Mouse (Mus musculus) gonadal fat pad, adult 2 months (tissue): ENCODE measurements around the gene Aox3. TPM values are rescaled to one million over a fixed set of nuclear protein-coding genes. Genes with fewer than 3 reads are reported as not detected.

Source experiments
- DNase-seq: peaks from one replicate; pipeline ENCODE4 v3.0.0-alpha.2; 2012; ENCODE audit warnings: low read depth
- polyA plus RNA-seq: library from polyadenylated mRNA; depleted of rRNA; stranded (reverse); fragments of >200 nt; gene quantifications from 2 replicates; pipeline ENCODE4 v1.2.3, GENCODE M21; 2012

Gene Aox3
- polyA plus RNA-seq, 1 experiment = 1.1 TPM

GRCm38 (mm10) chr1:58105685-58106084 is 7.2 kb upstream of the Aox3 start:
- no peak for DNase-seq

DNA sequence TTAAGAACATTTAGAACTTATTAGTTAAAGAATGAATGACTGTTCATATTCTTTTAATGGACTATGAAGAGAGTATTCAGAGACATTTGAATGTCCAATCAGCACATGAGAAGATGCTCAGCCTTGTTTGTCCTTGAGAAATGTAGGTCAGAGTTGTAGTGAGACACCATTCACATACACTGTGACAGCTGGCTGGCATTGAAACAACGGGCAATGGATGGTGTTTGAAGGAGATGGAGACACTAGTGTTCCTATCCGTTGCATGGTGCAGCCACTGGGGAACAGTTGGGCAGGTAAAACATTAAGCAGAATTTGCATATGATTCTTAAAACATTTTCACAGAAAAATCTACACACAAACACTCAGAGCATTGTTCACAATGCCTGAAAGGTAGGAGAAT is 5.9 kb upstream of the Aox3 start:
- no peak for DNase-seq

DNA sequence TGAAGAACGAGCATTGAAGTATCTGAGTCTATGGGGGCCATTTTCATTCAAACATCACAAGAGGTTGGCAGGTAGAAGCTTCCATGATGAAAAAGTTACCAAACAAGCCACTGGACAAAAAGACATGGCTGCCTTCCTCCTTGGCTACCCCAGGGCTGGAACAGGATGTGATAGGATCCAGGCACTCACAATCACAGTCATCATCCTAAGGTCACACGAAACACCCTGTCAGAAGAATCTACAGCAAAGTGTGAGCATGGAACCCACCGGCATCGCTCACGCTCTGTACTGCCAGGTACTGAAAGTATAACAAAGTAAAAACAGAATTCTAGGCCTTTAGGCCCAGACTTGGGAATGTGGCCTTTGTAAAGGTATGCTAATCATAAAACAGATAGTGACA is 2.7 kb upstream of the Aox3 start:
- DNase-seq = no peak

DNA sequence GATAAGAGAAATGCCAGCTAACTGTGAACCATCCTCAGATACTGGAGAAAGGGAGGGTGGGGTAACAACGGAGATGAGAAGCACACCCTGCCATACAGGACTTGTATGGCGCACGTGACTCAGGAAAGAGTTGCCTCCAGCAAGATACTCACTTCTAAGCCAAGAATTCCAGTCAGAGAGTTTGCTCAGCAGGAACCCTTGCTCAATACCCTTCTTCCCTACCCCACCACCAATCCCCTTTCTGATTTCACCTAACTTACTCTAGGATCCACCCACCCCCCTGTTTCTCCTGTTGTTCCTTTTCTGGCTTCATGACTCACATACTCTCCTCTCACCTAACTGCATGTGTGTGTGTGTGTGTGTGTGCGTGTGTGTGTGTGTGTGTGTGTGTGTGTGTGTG is 1.6 kb upstream of the Aox3 start:
- no peak for DNase-seq

DNA sequence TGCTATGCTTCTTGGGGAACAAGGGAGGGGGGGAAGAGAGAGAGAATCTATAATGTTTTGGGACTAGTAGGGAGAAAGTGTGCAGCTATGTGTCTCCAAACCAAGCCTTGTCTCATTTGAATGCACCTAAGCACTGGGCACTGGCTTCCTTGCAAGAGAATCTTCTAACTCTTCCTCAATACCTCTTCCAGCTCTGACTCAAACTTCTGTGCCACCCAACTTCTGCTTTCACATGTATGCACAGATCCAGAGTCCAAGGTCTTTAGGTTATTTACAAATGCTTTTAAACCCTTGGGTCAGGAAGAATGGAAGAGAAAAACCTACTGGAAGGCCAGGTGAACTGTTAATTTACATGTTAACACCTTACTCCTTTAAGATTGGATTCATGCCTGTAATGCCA is 511 bp downstream of the Aox3 start:
- DNase-seq = no peak

- DNase-seq = no peak
Measured at GRCm38 (mm10) chr1:58114021-58114560, 1.2 kb downstream of the Aox3 start.

GRCm38 (mm10) chr1:58114666-58115375 is 1.9 kb downstream of the Aox3 start:
- no peak for DNase-seq

GRCm38 (mm10) chr1:58118231-58118630 is 5.3 kb downstream of the Aox3 start:
- no peak for DNase-seq

- DNase-seq = no peak
Measured at GRCm38 (mm10) chr1:58124901-58125300, 12.0 kb downstream of the Aox3 start.

DNA sequence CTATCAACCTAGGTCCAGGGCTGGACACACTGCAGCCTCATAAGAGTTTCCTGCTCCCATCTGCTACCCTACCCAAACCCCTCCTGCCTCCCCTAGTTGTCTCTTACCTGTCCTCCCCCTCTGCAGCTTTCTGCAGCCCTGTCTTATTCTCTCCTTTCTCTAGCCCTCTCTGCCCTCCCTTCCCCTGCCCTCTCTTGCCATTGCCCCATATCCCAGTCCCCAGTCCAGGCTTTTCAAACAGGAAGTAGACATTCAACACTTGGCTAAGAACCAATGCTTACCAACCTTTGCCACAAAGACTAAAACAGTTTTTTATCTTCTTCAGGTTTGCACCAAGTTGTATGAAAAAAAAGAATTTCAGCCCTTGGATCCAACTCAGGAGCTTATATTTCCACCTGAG is 25.0 kb downstream of the Aox3 start:
- no peak for DNase-seq

GRCm38 (mm10) chr1:58138986-58139385 is 26.1 kb downstream of the Aox3 start:
- DNase-seq = no peak

GRCm38 (mm10) chr1:58140607-58141006 is 27.7 kb downstream of the Aox3 start:
- no peak for DNase-seq

GRCm38 (mm10) chr1:58144384-58145069 is 31.6 kb downstream of the Aox3 start:
- DNase-seq = no peak

DNA sequence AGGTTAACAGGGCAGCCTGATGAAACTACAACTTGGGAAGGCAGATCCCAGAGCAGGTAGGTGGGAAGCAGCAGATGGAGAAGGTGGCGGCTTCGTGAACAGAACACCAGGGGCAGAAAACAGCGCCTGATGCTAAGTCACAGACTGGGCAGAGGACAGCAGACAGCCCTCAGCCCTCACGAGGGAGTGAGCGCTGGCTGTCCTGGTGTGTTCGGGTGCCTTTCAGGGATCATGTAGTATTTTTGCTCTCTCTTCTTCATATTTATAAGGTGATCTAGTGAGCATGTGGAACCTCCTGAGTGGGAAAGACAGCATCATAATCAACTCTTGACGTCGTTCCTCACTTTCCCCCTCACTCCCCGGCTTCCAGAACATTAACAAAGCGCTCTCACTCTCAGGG is 33.1 kb downstream of the Aox3 start:
- no peak for DNase-seq

DNA sequence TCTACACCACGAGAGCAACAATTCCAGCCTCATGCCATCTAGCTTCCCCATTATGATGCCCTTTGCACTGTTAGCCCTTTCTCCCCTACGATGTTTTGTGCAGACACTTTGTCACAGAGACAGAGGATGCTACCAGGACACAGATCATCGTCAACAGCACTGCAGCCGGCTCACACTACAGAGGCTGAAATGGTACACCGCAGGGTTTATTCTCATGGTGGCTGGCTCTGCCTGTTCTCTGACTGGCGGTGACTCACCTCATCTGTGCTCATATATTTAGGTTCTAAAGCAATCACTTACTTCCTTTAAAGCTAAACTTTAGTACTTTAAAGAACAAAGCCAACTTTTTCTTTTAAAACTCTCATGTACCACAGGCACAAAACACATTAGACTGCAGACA is 34.8 kb downstream of the Aox3 start:
- DNase-seq = no peak

DNA sequence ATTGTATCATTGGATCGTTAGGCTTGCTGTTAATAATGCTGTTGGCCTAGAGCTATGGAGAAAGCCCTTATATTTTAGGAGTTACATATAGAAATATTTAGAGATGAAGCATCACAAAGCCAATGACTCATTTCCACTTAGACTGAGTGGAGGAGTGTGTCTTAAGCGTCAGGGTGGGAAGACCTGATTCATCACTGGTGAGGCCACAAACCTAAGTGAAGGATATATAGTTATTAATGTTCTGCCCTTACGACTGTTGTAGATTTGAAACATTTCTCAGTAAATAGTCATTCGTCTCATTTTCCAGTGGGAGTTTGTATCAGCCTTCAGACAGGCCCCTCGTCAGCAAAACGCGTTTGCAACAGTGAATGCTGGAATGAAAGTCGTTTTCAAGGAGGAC is 39.3 kb downstream of the Aox3 start:
- DNase-seq = no peak

DNA sequence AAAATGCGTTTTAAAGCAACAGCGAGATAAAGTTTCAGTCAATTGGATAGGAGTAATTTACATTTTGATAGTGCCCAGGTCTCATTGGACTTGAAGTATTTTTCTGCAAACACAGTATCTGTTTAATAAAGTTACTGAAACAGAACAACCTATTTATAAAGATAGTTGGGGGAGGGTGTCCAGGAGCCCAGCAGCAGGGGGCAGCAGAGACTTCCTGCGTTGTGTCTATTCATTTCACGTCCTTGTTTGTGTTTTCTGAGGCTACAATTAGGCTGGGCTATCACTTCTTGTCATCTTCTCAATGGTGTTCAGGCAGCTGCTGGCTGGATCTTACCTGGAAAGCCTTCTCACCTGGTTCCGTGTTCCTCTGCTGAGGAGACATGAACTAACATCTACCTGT is 43.8 kb downstream of the Aox3 start:
- DNase-seq = no peak

GRCm38 (mm10) chr1:58169893-58170292 is 57.0 kb downstream of the Aox3 start:
- no peak for DNase-seq

DNA sequence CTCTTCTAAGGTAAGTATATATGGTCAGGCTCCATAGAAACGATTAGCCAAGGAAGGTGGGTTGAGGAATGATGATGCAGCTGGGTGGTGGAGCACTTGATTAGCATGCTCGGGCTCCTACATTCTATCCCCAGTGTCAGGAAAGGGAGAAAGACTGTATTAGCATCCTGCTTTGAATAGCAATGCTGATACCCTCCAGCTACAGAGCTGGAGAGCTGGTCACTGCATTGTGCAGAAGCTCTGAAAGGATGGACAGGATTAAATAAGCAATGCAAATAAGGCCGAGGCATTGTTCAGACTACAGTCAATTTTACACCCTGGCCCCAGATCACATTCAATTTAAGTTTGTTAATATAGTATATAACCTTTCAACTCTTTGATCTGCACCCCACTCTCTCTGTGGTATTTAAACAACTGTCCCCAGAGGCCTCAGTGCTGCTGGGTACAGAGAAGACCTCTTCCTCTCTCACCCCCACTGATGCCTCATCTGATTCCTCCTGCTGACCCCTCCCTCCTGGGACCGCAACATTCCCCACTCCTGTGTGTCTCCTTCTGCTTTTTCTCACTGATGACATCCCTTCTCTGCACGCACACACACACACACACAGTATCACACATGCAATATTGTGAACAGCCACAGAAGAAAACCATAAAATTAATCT is 75.7 kb downstream of the Aox3 start:
- no peak for DNase-seq

DNA sequence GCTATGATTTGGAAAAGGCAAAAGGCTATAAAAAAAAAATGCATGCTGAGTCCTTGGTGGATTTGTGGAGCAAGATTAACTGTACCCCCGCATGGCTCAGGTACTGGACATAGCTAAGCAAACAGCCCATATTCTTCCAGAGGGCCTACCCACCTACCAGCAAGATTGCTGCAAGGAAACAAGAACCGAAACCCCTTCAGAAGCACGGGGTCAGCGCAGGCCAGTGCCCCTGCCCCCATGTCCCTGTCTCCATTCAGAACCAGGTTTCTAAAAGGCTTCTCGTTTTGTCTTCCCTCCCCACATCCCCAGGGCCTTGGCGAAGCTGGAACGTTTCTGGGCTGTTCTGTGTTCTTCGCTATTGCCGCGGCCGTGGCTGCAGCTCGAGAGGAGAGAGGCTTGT is 81.4 kb downstream of the Aox3 start:
- DNase-seq = no peak

- DNase-seq = no peak
Measured at GRCm38 (mm10) chr1:58194988-58195387, 82.1 kb downstream of the Aox3 start.

GRCm38 (mm10) chr1:58195541-58195940 is 82.6 kb downstream of the Aox3 start:
- no peak for DNase-seq

DNA sequence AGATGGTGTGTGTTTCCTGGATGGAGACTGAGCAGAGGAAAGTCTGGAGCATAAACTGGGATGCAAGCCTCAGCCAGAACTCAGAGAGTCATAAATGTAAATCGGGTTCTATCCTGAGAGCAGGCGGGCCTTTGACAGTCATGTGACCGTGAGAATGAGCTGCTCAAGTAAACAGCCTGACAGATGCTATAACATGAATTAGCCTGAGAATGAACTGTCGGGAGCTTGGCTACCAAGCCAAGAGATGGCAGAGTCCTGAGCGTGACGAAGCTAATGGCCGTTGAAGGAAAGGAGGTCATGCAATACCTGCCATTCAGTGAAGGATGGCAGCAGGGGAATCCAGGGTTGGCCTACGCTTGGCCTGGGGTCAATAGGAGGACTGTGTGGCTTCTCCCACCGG is 84.1 kb downstream of the Aox3 start:
- DNase-seq = no peak
